Mouse (Mus musculus) erythroblast, embryonic 14.5 days (primary cell): Measurements from ENCODE around the gene Adgrl3.

Experiments
- GATA1 ChIP-seq: IDR thresholded peaks from 2 replicates; pipeline ENCODE4 v1.6.1; 2012; ENCODE audit warnings: low read length, inconsistent platforms, mixed read lengths
- TAL1 ChIP-seq: IDR thresholded peaks from 3 replicates; pipeline ENCODE4 v1.6.1; 2012; ENCODE audit warnings: low read length, inconsistent platforms, mixed read lengths

DNA sequence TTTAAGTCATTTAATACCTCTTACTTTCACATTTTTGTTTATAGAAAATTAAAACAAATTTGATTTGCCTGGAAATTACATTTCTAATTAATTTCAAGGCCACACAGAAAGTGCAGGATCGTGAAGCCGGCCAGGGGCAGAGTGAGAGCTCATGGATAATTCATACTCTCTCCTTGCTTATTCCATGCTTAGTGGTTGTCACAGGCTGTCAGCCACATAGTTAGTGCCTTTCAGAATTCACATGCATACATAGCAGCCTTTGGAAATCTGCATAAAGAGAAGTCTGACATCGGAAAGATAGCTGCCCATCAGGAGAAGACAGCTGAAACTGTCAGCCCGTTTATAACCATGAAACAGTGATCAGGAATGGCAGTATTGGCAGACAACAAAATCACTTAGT, 181.9 kb downstream of the Adgrl3 start:
- no peak for TF ChIP-seq TAL1
- TF ChIP-seq GATA1: no peak
